In genomic region chr9:31247447-31248220, GRCm38 (mm10) we compare ENCODE assay signal across 23 mouse cellular contexts. TPM values are rescaled to one million over a fixed set of nuclear protein-coding genes. Genes with fewer than 3 reads are reported as not detected.
DNase-seq lines count a peak whose midpoint lies in the region; ATAC-seq lines count a peak whose summit lies in the region.
"Had no signal": no experiment of that assay in that cellular context is flagged by ENCODE, and none has a peak within 500 bp of the region (broad histone marks: within the 10 kb centered on the region; RNA-seq: fewer than 3 reads in every experiment).

No protein-coding gene starts in this region.

- peak; percentile 31; the same call in 1 of the 2 replicates for ATAC-seq in common myeloid progenitor, adult 5-6 weeks (replicated peaks; ENCODE audit: low read depth, poor library complexity, severe bottlenecking)
- peak; percentile 88 for ATAC-seq in monocyte, adult 5-6 weeks (replicated peaks; ENCODE audit: insufficient number of reproducible peaks, low FRiP score, low TSS enrichment, poor library complexity, severe bottlenecking)
- ATAC-seq: forebrain, embryonic 15.5 days; hindbrain, postnatal 0 days; intestine, embryonic 15.5 days; Patski had no signal

- DNase-seq in spleen, postnatal 36 days (ENCODE audit: low spot score in 2 of 2): peak; percentile 19 to 34
- no peak for DNase-seq in spleen, adult 18-20 months
- DNase-seq in retina, postnatal 1 day: no peak
- DNase-seq in right cerebral cortex, adult 18-20 months: no peak
- DNase-seq in layer of hippocampus, adult 11-12 months (ENCODE audit: low spot score): no peak
- DNase-seq: adrenal gland, postnatal 10 days; cerebellum, adult 11 months; cerebellum, adult 9-10 months; cerebellum, postnatal 36 days; embryo, embryonic 11 days; gastrocnemius, postnatal 36 days; heart, postnatal 14 days; kidney, adult 2 months; kidney, postnatal 4 days; liver; right cerebral cortex, postnatal 25 days; thymus, postnatal 14 days had no signal

RNA-seq across cellular contexts. Expression of gene Prdm10, which starts 32.7 kb away (rescaled TPM):
- 9.4 and 11.4 TPM in 2 replicates for total RNA-seq in common myeloid progenitor, adult 5-6 weeks (2017)
- total RNA-seq in monocyte, adult 5-6 weeks (2017): 7.1 to 16.9 TPM (median 9.6 TPM) in 3 replicates

RNA-seq across cellular contexts. Expression of gene Aplp2, which starts 36.0 kb away (rescaled TPM):
- 79.4 and 86.3 TPM in 2 replicates for total RNA-seq in common myeloid progenitor, adult 5-6 weeks (2017)
- total RNA-seq in monocyte, adult 5-6 weeks (2017): 117 to 176 TPM (median 135 TPM) in 3 replicates

Comparison
In these comparisons a context has a peak if more than half of its experiments do, and no peak if none do; other contexts are left out.
1. DNase-seq: peak in spleen, postnatal 36 days (2 of 2); none in spleen, adult 18-20 months (0 of 2), retina, postnatal 1 day (single experiment), right cerebral cortex, adult 18-20 months (single experiment) and layer of hippocampus, adult 11-12 months (single experiment).